Mouse (Mus musculus) neural tube, embryonic 15.5 days (tissue): ENCODE measurements around the gene Rgl1. TPM values are rescaled to one million over a fixed set of nuclear protein-coding genes. Genes with fewer than 3 reads are reported as not detected.
"Not testable (repeated sequence)": the region's sequence is repeated elsewhere in the genome, so short reads cannot be mapped to it uniquely, and the experiment has no call there.

Experiments used
- ATAC-seq: fragments of 200-750 bp; cut with Nextera tagmentation; 2 replicates; pipeline ENCODE4 v1.8.0; 2017; ENCODE audit warnings: mild to moderate bottlenecking, moderate TSS enrichment, moderate library complexity; ENCODE audit not compliant: low FRiP score
- H3K27ac ChIP-seq: fragments of 300-500 bp; sonication (generic); replicated peaks from 2 replicates; pipeline ENCODE4 v1.5.1; 2015; ENCODE audit warnings: mild to moderate bottlenecking, inconsistent platforms
- H3K27me3 ChIP-seq: fragments of 300-500 bp; sonication (generic); replicated peaks from 2 replicates; pipeline ENCODE4 v1.6.1; 2015; ENCODE audit warnings: inconsistent platforms
- H3K36me3 ChIP-seq: fragments of 300-500 bp; sonication (generic); 2 replicates; pipeline ENCODE4 v1.6.1; 2015; ENCODE audit warnings: inconsistent platforms
- H3K4me1 ChIP-seq: fragments of 300-500 bp; sonication (generic); 2 replicates; pipeline ENCODE4 v1.6.1; 2015; ENCODE audit warnings: inconsistent platforms
- H3K4me2 ChIP-seq: fragments of 300-500 bp; sonication (generic); 2 replicates; pipeline ENCODE4 v1.6.1; 2015; ENCODE audit warnings: inconsistent platforms, mild to moderate bottlenecking, moderate library complexity
- H3K4me3 ChIP-seq: fragments of 300-500 bp; sonication (generic); replicated peaks from 2 replicates; pipeline ENCODE4 v1.5.1; 2015; ENCODE audit warnings: mild to moderate bottlenecking, inconsistent platforms
- H3K9ac ChIP-seq: fragments of 300-500 bp; sonication (generic); replicated peaks from 2 replicates; pipeline ENCODE4 v1.6.1; 2015; ENCODE audit warnings: mild to moderate bottlenecking, inconsistent platforms
- H3K9me3 ChIP-seq: fragments of 300-500 bp; sonication (generic); replicated peaks from 2 replicates; pipeline ENCODE4 v1.6.1; 2016; ENCODE audit warnings: inconsistent platforms
- WGBS: fragments of 180-500 bp; shearing (Covaris S2); methylation state at CpG from one replicate; pipeline ENCODE4 v1.1.7; 2015; ENCODE audit warnings: mixed read lengths; 5-methylcytosine and 5-hydroxymethylcytosine counted together
- polyA plus RNA-seq: library from polyadenylated mRNA; unstranded; fragments of >200 nt; fragmentation: Nextera tagmentation; extraction: Ambion mirVana; gene quantifications from 2 replicates; pipeline ENCODE4 v1.2.1, GENCODE M21; 2015

Rgl1 gene
- polyA plus RNA-seq, 1 experiment from 2014 or later, result 18.8 TPM

DNA sequence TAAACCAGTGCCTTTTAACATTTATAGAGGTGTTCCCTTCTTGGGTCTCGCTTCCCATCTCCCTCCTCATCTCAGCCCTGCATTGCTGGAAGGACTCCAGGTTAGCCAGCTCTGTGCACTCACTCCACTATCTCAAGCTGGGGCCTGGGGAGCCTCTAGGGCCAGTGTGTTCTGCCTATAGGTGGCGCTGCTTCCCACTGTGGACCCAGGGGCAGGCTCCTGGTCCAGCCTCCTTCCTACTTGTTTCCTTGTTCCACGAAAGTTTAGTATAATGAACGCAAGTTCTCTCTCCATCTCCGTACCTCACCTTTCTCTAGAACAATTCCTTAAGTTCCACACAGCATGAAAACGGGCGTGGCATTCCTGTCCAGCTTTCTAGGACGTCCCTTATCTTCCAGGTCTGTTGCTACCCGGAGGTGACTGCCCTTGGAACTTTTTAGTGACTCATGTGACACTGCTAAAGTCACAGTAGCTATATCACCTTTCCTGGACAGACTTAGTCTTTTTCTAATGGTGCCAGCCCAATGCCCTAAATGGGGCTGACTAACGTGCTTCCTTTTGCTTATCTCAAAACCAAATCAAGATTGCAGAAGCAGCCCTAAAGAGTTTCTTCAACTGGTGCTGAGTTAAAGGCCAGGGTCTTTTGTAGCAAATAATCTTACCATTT lies 13.1 kb upstream of the Rgl1 start:
- no peak for ATAC-seq
- Histone ChIP-seq H3K9ac (no peak overlapping the region), H3K4me2 (no peak overlapping the region), H3K4me3 (no peak overlapping the region), H3K9me3 (no peaks in the 10 kb centered on the region), H3K36me3 (peaks cover 7% of the 10 kb centered on the region), H3K4me1 (no peaks in the 10 kb centered on the region), H3K27ac (no peak overlapping the region), H3K27me3 (no peaks in the 10 kb centered on the region)
- 39% methylated on average over 10 of the region's 10 CpGs for WGBS

DNA sequence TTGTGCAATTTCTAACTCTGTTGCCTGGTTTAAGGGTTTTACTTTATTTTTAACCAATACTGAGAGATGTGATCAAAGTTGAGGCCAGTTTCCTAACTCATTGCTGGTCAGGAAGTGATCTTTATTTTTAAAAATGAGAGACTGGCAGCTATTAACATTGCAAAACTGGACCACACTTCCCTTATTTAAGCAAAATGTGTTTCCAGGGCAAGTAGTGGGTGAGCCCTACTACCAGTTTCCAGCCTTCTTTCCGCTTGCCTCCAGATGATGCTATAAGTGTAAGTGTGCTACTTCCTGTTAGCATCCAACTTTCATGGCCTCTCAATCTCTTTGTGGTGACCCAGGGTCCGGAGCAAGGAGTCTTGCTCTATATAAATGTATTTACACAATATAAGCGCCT lies 8.4 kb upstream of the Rgl1 start:
- H3K27ac ChIP-seq, H3K9me3 ChIP-seq, H3K4me1 ChIP-seq, H3K4me2 ChIP-seq, H3K4me3 ChIP-seq, H3K9ac ChIP-seq, ATAC-seq, H3K27me3 ChIP-seq: not testable (repeated sequence)
- H3K36me3 ChIP-seq, result peaks cover 37% of the 10 kb centered on the region
- WGBS, result 96% methylated on average over 3 of the region's 3 CpGs

DNA sequence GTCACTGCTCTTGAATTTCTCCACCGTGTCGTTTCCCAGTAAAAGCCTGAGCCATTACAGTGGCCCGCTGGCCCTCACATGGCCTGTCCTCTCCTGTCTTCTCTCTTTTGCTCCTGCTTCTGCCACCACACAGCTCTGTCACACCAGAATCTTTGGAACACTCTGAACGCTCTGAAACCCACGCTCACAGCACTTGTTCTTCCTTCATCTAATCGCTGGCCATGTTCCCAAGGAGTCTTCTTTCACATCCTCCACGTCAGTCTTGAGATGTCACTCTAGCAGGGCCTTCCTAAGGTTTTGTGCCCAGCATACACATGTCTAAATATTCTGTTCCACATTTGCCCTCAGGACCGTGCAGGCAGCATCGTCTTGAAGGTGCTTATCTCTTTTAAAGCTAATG lies 4.9 kb upstream of the Rgl1 start:
- Histone ChIP-seq H3K4me1 (peaks cover 9% of the 10 kb centered on the region), H3K27ac (0 out of 2 replicates have a peak overlapping the region, but pooled peaks have one; percentile 9), H3K4me2 (no peak overlapping the region), H3K4me3 (no peak overlapping the region), H3K36me3 (peaks cover 36% of the 10 kb centered on the region), H3K9me3 (no peaks in the 10 kb centered on the region), H3K9ac (no peak overlapping the region), H3K27me3 (no peaks in the 10 kb centered on the region)
- 85% methylated on average over 9 of the region's 9 CpGs for WGBS
- ATAC-seq, result no peak

GRCm38 (mm10) chr1:152767749-152768488 lies 1.8 kb upstream of the Rgl1 start:
- Histone ChIP-seq H3K4me2 (peak overlapping the region; percentile 82), H3K27ac (no peak overlapping the region), H3K36me3 (peaks cover 24% of the 10 kb centered on the region), H3K27me3 (no peaks in the 10 kb centered on the region), H3K4me3 (peak overlapping the region; percentile 93), H3K9me3 (no peaks in the 10 kb centered on the region), H3K9ac (no peak overlapping the region), H3K4me1 (peaks cover 26% of the 10 kb centered on the region)
- WGBS, result 5% methylated on average over 5 of the region's 5 CpGs
- no peak for ATAC-seq

DNA sequence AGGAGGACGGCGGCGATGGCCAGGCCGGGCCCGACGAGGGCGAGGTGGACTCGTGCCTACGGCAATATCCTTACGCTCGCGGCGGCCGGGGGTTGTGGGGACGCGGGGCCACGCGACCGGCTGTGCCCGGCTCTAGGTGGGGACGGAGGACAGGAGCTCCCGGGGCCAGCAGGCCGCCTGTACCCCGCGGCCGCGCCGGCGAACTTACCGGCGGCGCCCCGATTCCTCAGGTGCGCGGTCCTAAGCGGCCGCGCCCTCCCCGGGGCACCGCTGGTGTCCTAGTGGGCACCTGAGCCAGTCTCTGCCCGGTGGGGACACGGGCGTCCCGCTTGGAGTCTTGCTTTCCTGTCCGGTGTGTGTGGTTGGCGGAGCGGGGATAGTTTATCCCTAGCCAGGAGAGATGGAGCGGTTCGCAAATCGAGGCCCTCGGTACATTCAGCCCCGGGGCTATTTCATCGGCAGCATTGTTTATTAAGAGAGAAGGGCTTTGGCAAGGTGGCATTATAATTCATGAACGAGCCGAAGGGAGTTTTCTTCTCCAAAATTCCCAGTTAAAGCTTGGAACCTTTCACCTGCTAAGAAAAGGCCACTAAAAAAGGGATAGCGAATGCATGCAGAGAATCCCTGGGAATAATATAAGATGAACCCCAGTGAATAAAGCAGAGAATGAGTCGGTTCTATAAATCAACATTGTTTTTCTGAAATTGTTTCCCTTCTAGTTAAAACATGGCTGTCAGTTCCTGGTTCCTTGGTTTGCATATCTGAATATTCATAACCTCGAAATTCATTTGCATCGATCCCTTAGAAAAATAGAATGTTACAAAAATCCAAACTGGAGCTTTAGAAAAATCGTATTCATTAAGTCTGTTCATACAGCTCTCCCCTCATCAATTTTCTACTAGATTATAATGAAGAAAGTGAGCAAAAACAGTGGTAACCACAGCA lies 925 bp upstream of the Rgl1 start:
- peak; percentile 68 for ATAC-seq
- H3K36me3 ChIP-seq, result peaks cover 16% of the 10 kb centered on the region
- H3K4me1 ChIP-seq, result peaks cover 26% of the 10 kb centered on the region
- peak overlapping the region; percentile 88 for H3K27ac ChIP-seq
- peak overlapping the region; percentile 82 for H3K4me2 ChIP-seq
- no peaks in the 10 kb centered on the region for H3K27me3 ChIP-seq
- under 1% methylated on average over 60 of the region's 60 CpGs for WGBS
- no peaks in the 10 kb centered on the region for H3K9me3 ChIP-seq
- peak overlapping the region; percentile 93 for H3K4me3 ChIP-seq
- H3K9ac ChIP-seq, result peak overlapping the region; percentile 91

DNA sequence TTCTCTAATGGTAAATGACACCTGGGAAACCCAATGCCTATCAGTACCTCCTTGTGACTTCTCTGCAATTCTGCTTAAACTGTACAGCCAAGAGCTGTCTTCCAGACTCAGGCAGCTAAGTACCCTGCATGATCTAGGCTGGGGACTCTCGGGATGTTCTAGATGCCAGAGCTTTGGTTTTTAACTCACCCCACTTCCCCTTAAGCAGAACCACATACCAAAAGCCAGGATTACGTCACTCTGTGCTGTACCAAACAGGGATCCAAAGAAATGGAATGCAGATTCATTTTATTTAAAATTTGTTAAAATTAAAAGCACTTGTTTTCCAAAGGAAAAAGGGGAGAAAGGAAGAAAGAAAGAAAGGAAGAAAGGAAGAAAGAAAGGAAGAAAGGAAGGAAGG lies 4.4 kb downstream of the Rgl1 start:
- no peak overlapping the region for H3K4me2 ChIP-seq
- no peak overlapping the region for H3K9ac ChIP-seq
- peaks cover 17% of the 10 kb centered on the region for H3K4me1 ChIP-seq
- WGBS, result 89% methylated on average over 2 of the region's 2 CpGs
- H3K36me3 ChIP-seq, result no peaks in the 10 kb centered on the region
- no peak overlapping the region for H3K4me3 ChIP-seq
- no peaks in the 10 kb centered on the region for H3K9me3 ChIP-seq
- ATAC-seq, result no peak
- H3K27ac ChIP-seq, result no peak overlapping the region
- H3K27me3 ChIP-seq, result no peaks in the 10 kb centered on the region

DNA sequence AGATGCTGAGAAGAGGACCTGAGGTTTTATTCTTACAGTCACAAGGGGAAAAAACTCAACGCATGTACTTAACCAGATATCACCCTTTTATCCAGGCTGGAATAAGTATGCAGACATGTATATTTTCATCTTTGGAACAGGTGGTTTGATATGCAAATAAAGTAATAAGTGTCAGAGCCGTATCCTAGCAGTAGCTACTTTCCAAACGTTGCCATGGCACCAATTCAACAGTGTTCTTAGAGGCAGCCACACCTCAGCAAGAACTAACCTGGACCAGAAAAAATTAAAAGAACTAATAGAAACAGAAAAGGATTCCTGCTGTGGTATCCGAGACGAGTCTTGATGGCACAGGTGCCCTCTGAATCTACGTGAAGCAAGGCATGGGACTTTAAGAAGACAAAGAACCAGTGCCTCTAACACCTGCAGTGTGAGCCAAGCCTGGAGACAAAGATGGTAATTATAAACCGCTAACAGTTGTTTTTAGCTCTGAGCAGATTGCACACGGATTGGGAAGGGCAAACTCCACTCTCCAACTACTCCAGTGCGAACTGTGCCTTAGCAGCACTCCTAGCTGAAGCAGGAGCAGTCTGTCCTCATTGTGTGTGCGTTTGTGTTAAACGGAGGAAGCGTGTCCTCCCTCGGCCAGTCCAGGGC lies 15.7 kb downstream of the Rgl1 start, which contains the start of gene Apobec4:
Gene Apobec4, plus strand, starts transcription at position 240 of the 654 bp plus-strand sequence.
- H3K9me3 ChIP-seq, result no peaks in the 10 kb centered on the region
- H3K4me2 ChIP-seq, result no peak within 1 kb of the TSS
- peaks cover 13% of the 10 kb centered on the region; the same call in 1 of the 2 replicates for H3K4me1 ChIP-seq
- H3K27ac ChIP-seq, result no peak within 1 kb of the TSS
- ATAC-seq, result no peak
- H3K9ac ChIP-seq, result no peak within 1 kb of the TSS
- WGBS, result 58% methylated on average over 13 of the region's 13 CpGs
- no peak within 1 kb of the TSS for H3K4me3 ChIP-seq
- H3K36me3 ChIP-seq, result no peaks in the 10 kb centered on the region
- H3K27me3 ChIP-seq, result no peaks in the 10 kb centered on the region

- H3K36me3 ChIP-seq, result no peaks in the 10 kb centered on the region
- no peak overlapping the region for H3K4me2 ChIP-seq
- no peak overlapping the region for H3K9ac ChIP-seq
- H3K4me1 ChIP-seq, result peaks cover 13% of the 10 kb centered on the region; the same call in 1 of the 2 replicates
- H3K27ac ChIP-seq, result no peak overlapping the region
- ATAC-seq, result no peak
- 73% methylated on average over 9 of the region's 9 CpGs for WGBS
- no peaks in the 10 kb centered on the region for H3K9me3 ChIP-seq
- no peak overlapping the region for H3K4me3 ChIP-seq
- no peaks in the 10 kb centered on the region for H3K27me3 ChIP-seq
Observed at GRCm38 (mm10) chr1:152749276-152749675, 16.9 kb downstream of the Rgl1 start.

- H3K9me3 ChIP-seq, result no peaks in the 10 kb centered on the region
- peak; percentile 47 for ATAC-seq
- WGBS, result 5% methylated on average over 5 of the region's 5 CpGs
Observed at GRCm38 (mm10) chr1:152746426-152746825, 19.7 kb downstream of the Rgl1 start.

GRCm38 (mm10) chr1:152743095-152743826 lies 22.9 kb downstream of the Rgl1 start:
- Histone ChIP-seq H3K4me2 (no peak overlapping the region), H3K27me3 (no peaks in the 10 kb centered on the region), H3K9ac (no peak overlapping the region), H3K27ac (no peak overlapping the region), H3K36me3 (no peaks in the 10 kb centered on the region), H3K4me3 (no peak overlapping the region), H3K9me3 (no peaks in the 10 kb centered on the region), H3K4me1 (0 out of 2 replicates have a peak, but pooled peaks cover 2% of the 10 kb centered on the region)
- no peak for ATAC-seq
- WGBS, result 55% methylated on average over 15 of the region's 15 CpGs

More at GRCm38 (mm10) chr1:152746426-152746825, 19.7 kb downstream of the Rgl1 start:
- H3K4me1 ChIP-seq, result peaks cover 13% of the 10 kb centered on the region; the same call in 1 of the 2 replicates
- no peak overlapping the region for H3K4me3 ChIP-seq
- H3K27me3 ChIP-seq, result no peaks in the 10 kb centered on the region
- no peak overlapping the region for H3K4me2 ChIP-seq
- H3K36me3 ChIP-seq, result no peaks in the 10 kb centered on the region
- no peak overlapping the region for H3K9ac ChIP-seq
- H3K27ac ChIP-seq, result no peak overlapping the region
